Mouse (Mus musculus): ENCODE measurements around the gene Frk.

- TF ChIP-seq CTCF (IDR thresholded peaks at IDR 0.05; ENCODE audit: low read depth, low read length), result no peak
- no peak for TF ChIP-seq POLR2A (IDR thresholded peaks at IDR 0.05; ENCODE audit: insufficient read depth, low read length)
Measured at GRCm38 (mm10) chr10:34512551-34512950, 29.4 kb downstream of the Frk start.

Data from ES-Bruce4 (cell line).